Mouse (Mus musculus) cerebellum, adult 8-10 months (tissue): ENCODE results near the gene Cobl.

Experiments used
- DNase-seq: peaks from one replicate; pipeline ENCODE4 v3.0.0; 2022

The Cobl gene

GRCm38 (mm10) chr11:12299701-12300446 is 164.9 kb downstream of the Cobl start:
- DNase-seq, result no peak

DNA sequence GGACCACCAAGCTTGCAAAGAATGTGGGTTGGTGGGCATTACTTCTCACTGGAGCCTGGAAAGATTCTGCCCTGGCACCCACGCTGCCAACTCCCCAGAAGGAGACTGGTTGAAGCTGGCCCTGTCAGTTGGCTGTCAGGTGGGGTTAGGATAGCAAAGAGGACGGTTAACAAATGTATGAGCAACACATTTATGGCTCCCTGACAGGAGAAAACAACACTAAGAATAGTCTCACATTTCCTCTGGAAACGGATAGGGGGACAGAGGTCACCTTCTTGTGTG is 173.2 kb downstream of the Cobl start:
- DNase-seq, result no peak

- DNase-seq, result peak; percentile 64
These were observed 173.7 kb downstream of the Cobl start for GRCm38 (mm10) chr11:12290911-12291653.

- DNase-seq, result no peak
These were observed 179.3 kb downstream of the Cobl start for GRCm38 (mm10) chr11:12285319-12286021.

GRCm38 (mm10) chr11:12280711-12281110 is 184.0 kb downstream of the Cobl start:
- no peak for DNase-seq

DNA sequence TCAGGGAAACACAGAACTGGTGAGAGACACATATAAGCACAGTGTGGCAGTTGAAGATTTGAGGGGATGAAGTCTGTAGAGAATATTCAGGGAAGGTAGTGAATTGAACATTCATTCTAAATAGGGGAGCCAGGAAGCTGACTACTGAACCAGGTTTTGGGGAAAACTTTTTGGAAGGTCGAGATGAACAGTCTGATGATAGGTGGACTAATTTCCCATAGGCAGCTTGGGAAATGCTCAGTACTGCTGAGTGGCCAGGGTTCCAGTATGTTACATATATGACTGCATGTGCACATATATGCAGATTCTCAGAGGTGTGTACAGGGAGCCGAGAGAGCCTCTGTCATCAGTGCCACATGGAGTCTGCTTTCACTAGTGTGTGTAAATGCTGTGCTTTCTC is 190.5 kb downstream of the Cobl start:
- no peak for DNase-seq

GRCm38 (mm10) chr11:12273726-12274125 is 191.0 kb downstream of the Cobl start:
- DNase-seq, result no peak

DNA sequence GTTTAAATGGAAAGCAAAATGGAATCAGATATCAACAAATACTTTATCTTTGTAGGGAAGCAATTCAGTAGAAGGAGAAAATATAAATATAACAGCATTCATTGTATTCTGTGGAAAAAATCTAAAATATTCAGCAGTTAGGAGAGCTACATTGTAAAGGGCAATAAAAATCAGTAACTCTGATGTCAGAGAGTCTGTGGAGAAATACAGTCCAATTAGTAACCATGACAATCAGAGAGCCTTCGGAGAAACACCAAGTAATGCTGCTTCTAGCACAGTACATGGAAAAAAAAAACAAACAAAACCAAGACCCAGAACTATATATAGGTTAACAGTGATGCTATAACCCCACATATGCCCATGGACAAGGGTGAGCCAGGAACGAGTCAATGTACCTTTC is 206.3 kb downstream of the Cobl start:
- DNase-seq, result no peak

DNA sequence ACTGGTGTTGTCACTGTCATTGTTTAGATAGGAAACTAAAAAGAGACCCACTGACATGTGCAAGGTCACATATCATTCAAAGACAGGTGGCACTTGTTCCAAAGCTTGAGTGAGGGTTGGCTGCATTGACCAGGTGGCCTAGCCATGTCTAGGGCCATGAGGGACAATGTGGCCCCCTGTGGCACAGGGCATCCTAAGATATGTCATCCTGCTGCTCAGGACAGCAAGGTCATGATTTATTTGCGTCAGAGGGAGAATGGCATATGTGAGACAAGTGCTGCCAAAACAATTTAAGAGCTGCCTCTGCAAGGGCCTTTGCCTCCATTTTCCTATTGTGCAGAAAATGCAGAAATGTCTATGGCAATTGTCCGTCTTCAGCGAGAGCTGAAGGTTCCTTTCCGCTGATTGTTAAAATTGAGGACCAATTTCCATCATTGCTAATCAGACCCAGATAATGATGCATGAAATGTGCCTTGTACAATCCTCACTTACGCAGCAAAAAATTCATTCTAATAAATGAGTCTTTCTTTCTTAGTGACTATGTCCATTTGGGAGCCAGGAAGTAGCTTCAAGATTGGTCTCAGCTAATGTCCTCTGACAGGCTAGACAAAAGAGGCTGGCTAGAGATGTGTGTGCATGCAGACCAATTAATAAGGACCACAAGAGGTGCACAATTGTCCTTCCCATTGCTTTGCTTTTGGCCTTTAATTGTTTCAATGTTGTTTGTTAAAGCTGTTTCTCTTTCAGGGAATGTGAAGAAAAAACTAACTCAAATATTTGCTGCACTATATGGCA is 207.2 kb downstream of the Cobl start:
- DNase-seq, result no peak

DNA sequence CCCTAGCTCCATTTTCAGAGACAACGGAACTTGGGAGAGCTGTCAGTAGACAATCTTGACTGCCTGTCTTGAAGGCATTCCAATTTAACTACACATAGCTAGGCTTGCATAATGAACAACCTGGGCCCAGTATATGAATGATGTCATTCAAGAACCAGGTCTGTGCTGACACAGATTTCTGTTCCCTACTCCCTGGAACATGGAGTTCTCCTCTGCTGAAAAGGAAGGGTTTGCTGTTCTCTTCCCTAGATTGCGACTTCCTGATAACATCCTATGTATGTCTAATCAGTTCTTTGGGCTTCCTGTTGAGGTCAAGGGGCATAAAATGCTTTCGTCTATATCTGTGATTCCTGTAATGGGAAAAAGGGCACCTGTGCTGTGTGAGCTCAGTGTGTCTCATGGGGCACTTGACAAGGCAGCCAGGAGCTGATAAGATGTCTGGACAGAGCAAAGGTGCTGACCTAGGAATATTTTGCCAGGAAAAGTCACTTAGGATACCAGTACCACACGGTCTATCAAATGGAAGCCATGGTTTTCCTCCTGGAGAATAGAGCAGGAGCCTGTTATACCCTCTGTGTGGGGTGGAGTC is 219.3 kb downstream of the Cobl start:
- no peak for DNase-seq

- DNase-seq, result no peak
These were observed 228.4 kb downstream of the Cobl start for GRCm38 (mm10) chr11:12236341-12236740.

- DNase-seq, result no peak
These were observed 229.9 kb downstream of the Cobl start for GRCm38 (mm10) chr11:12234876-12235275.

GRCm38 (mm10) chr11:12234126-12234525 is 230.6 kb downstream of the Cobl start:
- no peak for DNase-seq

DNA sequence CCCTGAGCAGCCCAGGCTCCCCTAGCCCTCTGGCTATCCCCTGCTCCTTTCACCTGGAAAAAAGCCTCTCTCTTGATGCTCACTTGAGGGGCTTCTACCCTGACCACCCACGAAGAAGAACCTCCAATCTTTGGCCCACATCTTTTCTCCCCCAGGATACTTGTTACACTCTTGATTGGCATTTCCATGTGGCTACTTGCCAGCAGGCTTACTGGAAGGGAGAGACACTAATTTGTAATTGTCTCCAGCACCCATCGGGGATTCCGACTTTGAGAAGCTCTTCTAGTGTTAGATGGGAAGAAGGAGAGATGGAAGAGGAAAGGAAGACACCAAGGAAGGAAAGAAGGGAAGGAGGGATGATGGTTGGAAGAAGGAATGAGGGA is 232.0 kb downstream of the Cobl start:
- peak; percentile 6 for DNase-seq

GRCm38 (mm10) chr11:12232041-12232742 is 232.6 kb downstream of the Cobl start:
- peak; percentile 58 for DNase-seq

DNA sequence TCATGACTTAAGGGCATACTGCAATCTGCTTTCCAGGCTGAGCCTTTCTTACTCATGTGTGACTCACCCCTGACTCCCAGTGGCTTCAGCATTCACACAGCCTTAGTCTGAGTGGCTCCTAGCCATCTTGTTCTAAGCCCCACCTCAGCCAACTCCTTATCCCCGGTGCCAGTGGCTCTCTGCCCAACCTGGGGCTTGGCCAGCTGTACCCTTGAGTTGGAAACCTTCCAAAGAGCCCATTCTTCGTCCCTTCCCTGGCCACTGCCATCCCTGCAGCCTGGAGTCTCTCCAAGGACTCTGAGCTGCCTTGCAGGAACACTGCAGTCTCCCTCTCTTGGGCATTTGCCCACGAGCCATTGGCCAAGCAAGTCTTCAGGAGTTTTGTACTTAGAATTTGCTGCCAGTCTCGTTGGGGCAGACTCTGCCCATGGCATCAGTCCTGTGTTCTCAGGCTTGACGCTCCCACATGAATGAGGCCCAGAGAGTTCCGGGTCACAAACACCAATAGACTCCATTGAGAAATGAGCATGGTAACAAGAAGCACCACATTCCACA is 233.2 kb downstream of the Cobl start:
- peak; percentile 71 for DNase-seq

- peak; percentile 23 for DNase-seq
These were observed 235.3 kb downstream of the Cobl start for GRCm38 (mm10) chr11:12229411-12229810.

DNA sequence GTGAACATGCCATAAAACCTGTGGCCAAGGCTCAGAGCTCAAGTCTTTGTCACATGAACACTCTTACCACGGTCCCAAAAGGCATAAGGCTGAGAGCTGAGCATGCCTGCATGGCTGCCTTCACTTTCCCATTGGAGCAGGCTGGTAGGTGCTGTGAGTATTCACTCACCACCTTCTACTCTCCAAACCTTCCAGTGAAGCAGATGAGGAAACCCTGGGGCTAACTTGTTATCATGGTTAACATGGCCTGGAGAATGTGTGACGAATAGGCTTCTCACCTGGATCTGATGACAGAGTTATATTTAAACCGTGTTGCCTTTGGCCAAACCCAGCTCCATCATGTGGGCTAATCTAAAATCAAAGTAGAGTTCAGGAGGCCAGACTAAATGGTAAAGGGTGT is 237.4 kb downstream of the Cobl start:
- DNase-seq, result no peak

- no peak for DNase-seq
These were observed 244.9 kb downstream of the Cobl start for GRCm38 (mm10) chr11:12219594-12220530.

- no peak for DNase-seq
These were observed 247.9 kb downstream of the Cobl start for GRCm38 (mm10) chr11:12216897-12217296.

DNA sequence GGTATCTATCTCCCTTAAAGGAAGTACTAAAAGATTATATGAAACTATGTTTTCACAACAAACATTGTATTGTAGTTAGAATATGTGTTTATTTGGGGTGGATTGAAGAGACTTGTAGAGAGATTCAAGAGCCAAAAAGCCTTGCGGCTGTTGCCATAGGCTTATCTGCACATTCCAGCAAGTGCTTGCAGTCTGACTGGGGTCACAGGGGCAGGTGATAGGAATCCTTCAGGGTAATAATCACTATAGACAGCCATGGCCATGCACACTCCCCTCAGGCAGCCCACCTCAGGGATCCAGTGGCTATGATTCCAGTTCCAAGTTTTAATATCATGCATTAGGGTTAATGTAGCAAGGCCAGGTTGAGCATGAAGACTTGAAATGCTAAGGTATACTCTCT is 249.2 kb downstream of the Cobl start:
- DNase-seq, result no peak
